Mouse (Mus musculus): ENCODE results near the gene Hbs1l.

DNA sequence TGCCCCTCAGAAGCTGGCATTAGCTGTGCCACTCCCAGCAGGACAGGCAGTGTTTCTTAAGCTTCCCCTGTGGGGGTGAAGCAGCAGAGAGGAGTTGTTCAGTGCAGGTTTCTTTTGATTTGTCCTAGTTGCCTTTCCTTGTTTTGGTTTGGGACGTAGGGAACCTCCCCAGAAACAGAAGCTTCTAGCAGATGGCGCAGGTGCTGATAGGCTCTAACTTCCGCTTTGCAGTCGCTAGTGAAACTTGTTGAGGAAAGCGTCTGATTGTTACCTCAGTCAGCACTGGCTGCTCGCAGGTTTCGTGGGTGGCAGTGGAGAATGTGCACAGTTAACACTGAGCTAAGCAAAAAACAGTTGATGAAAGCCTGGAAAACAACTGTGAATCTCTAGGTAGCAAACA lies 6.0 kb downstream of the Hbs1l start:
- TF ChIP-seq CTCF (conservative IDR thresholded peaks at IDR 0.05; ENCODE audit: low read length) (no peak), NANOG (IDR thresholded peaks at IDR 0.05; ENCODE audit: borderline replicate concordance, low read length) (no peak)

Data from E14TG2a.4 (cell line).